ENCODE assay signal across 1 mouse cellular context in genomic region chr7:81672735-81673291, GRCm38 (mm10).
TF ChIP-seq lines count a peak whose summit lies in the region.

No protein-coding gene starts in this region.

TF ChIP-seq in CH12.LX, 34 proteins besides CTCF, POLR2A, EP300 and RAD21 (continued from another document):
- TF ChIP-seq KAT2A (IDR thresholded peaks at IDR 0.05; ENCODE audit: insufficient replicate concordance, low read length) (no peak), MXI1 (IDR thresholded peaks at IDR 0.05; ENCODE audit: low read depth, low read length) (no peak), USF2 (conservative IDR thresholded peaks at IDR 0.05; ENCODE audit: low read depth, low read length) (no peak), UBTF (IDR thresholded peaks at IDR 0.05; ENCODE audit: low read depth, low read length) (no peak), GABPA (IDR thresholded peaks at IDR 0.05; ENCODE audit: insufficient replicate concordance, low read depth, low read length) (no peak), ZKSCAN1 (IDR thresholded peaks at IDR 0.05; ENCODE audit: borderline replicate concordance, low read depth, low read length) (no peak), SIN3A (IDR thresholded peaks at IDR 0.05; ENCODE audit: low read length) (no peak), IRF4 (IDR thresholded peaks at IDR 0.05; ENCODE audit: low read depth, low read length) (no peak), MEF2A (IDR thresholded peaks at IDR 0.05; ENCODE audit: borderline replicate concordance, low read depth, low read length) (no peak), MAX (IDR thresholded peaks at IDR 0.05; ENCODE audit: low read length) (no peak), MAFK (IDR thresholded peaks at IDR 0.05; ENCODE audit: insufficient replicate concordance, low read length) (no peak), E2F4 (IDR thresholded peaks at IDR 0.05; ENCODE audit: insufficient replicate concordance, low read depth, low read length) (no peak)
